Mouse (Mus musculus) ES-E14 (cell line): Measurements from ENCODE around the gene Hacd3.

Experiments used
- CHD2 ChIP-seq: IDR thresholded peaks from 2 replicates; pipeline ENCODE4 v1.6.1; 2014; ENCODE audit warnings: mild to moderate bottlenecking, low read depth, low read length, inconsistent platforms
- HCFC1 ChIP-seq: IDR thresholded peaks from 2 replicates; pipeline ENCODE4 v1.6.1; 2012; ENCODE audit warnings: low read length, inconsistent platforms, borderline replicate concordance; ENCODE audit not compliant: insufficient read depth
- MAFK ChIP-seq: IDR thresholded peaks from 2 replicates; pipeline ENCODE4 v1.6.1; 2014; ENCODE audit warnings: mild to moderate bottlenecking, low read depth, low read length, inconsistent platforms; ENCODE audit not compliant: insufficient read depth
- ZC3H11A ChIP-seq: IDR thresholded peaks from 2 replicates; pipeline ENCODE4 v1.6.1; 2012; ENCODE audit warnings: low read depth, mild to moderate bottlenecking, inconsistent platforms, low read length, borderline replicate concordance
- ZNF384 ChIP-seq: IDR thresholded peaks from 2 replicates; pipeline ENCODE4 v1.6.1; 2012; ENCODE audit warnings: low read depth, low read length, inconsistent platforms

GRCm38 (mm10) chr9:65036861-65037260, 15.4 kb upstream of the Hacd3 start:
- TF ChIP-seq ZC3H11A: no peak
- no peak for TF ChIP-seq CHD2
- no peak for TF ChIP-seq ZNF384
- TF ChIP-seq HCFC1: no peak
- TF ChIP-seq MAFK: no peak
